Mouse (Mus musculus) liver, embryonic 11.5 days (tissue): ENCODE data around the gene Gm136. TPM values are rescaled to one million over a fixed set of nuclear protein-coding genes. Genes with fewer than 3 reads are reported as not detected.
"Not testable (repeated sequence)": the region's sequence is repeated elsewhere in the genome, so short reads cannot be mapped to it uniquely, and the experiment has no call there.

ENCODE experiments used
- ATAC-seq: fragments of 200-750 bp; cut with Nextera tagmentation; replicated peaks from 2 replicates; pipeline ENCODE4 v1.8.0; 2017; ENCODE audit warnings: moderate number of reproducible peaks, mild to moderate bottlenecking, moderate TSS enrichment, moderate library complexity; ENCODE audit not compliant: low FRiP score
- DNase-seq: peaks from one replicate; pipeline ENCODE4 v3.0.0-alpha.2; 2017; ENCODE audit warnings: low spot score
- H3K27ac ChIP-seq: fragments of 300-500 bp; sonication (generic); 2 replicates; pipeline ENCODE4 v1.5.1; 2014; ENCODE audit warnings: mild to moderate bottlenecking, low read depth, low read length, control low read depth
- H3K27me3 ChIP-seq: fragments of 300-500 bp; sonication (generic); replicated peaks from 2 replicates; pipeline ENCODE4 v1.6.1; 2014; ENCODE audit warnings: low read length, mixed read lengths; ENCODE audit not compliant: control insufficient read depth, insufficient read depth
- H3K36me3 ChIP-seq: fragments of 300-500 bp; sonication (generic); 2 replicates; pipeline ENCODE4 v1.6.1; 2014; ENCODE audit warnings: mild to moderate bottlenecking, low read length, moderate library complexity, mixed read lengths; ENCODE audit not compliant: control insufficient read depth, insufficient read depth
- H3K4me1 ChIP-seq: fragments of 300-500 bp; sonication (generic); replicated peaks from 2 replicates; pipeline ENCODE4 v1.6.1; 2014; ENCODE audit warnings: low read length, mixed read lengths; ENCODE audit not compliant: control insufficient read depth, insufficient read depth
- H3K4me2 ChIP-seq: fragments of 300-500 bp; sonication (generic); 2 replicates; pipeline ENCODE4 v1.6.1; 2014; ENCODE audit warnings: mild to moderate bottlenecking, control low read depth, moderate library complexity
- H3K4me3 ChIP-seq: fragments of 300-500 bp; sonication (generic); 2 replicates; pipeline ENCODE4 v1.5.1; 2014; ENCODE audit warnings: low read depth, low read length, control low read depth
- H3K9ac ChIP-seq: fragments of 300-500 bp; sonication (generic); 2 replicates; pipeline ENCODE4 v1.6.1; 2014; ENCODE audit warnings: low read depth, low read length, control low read depth
- H3K9me3 ChIP-seq: fragments of 300-500 bp; sonication (generic); 2 replicates; pipeline ENCODE4 v1.6.1; 2016; ENCODE audit warnings: low read length, inconsistent platforms, mixed read lengths; ENCODE audit not compliant: control insufficient read depth
- WGBS: fragments of 180-500 bp; shearing (Covaris S2); extraction: QIAGEN DNeasy Blood & Tissue Kit; methylation state at CpG from one replicate; pipeline ENCODE4 v1.1.7; 2014; 5-methylcytosine and 5-hydroxymethylcytosine counted together
- polyA plus RNA-seq: library from polyadenylated mRNA; unstranded; fragments of >200 nt; fragmentation: Nextera tagmentation; extraction: Ambion mirVana; gene quantifications from 2 replicates; pipeline ENCODE4 v1.2.1, GENCODE M21; 2014

The Gm136 gene
- polyA plus RNA-seq, 1 experiment from 2014 or later = not detected

DNA sequence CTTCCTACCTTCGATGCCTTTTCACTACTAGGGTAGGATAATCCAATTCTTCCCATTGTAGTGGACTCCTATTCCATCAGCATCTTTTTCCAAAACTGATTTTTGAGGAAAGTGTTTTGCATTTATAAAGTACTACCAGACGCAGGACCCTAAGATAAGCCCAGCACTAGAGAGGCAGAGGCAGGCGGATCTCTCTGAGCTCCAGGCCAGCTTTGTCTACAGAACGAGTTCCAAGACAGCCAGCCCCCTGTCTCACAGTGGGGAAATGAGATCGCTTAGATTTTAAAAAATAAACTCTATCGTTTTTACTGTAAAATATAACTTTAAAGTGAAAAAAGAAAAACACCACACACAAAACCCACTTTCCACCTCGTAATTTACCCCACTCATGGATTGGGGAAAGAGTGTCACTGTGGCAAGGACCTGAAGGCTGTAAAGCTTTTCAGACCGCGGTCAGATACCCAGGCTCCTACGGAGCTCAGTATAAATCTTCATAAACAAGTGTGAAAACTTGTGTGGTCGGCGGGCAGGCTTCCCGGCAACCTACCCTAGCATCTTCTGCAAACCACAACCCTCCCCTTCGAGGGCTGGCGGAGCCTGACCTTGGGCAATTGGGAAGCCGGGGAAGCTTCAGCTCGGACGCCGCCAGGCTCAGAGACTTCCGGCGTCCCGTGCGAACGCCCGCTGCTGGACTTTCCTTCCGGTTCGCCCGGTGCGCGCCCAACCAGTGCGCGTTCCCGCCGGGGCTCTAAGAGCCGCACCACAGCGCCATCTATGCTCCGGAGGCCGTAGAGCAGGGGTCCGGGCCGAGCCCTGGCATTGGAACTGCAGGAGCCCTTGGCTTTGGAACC is 21.8 kb upstream of the Gm136 start, which contains the start of gene Smim8:
Smim8 (minus strand) TSS at position 747 of the 851 bp plus-strand sequence.
- Histone ChIP-seq H3K4me3 (peak within 1 kb of the TSS; percentile 69), H3K9ac (peak within 1 kb of the TSS; percentile 73), H3K4me2 (peak within 1 kb of the TSS; percentile 63), H3K27ac (peak within 1 kb of the TSS; percentile 72), H3K9me3 (no peaks in the 10 kb centered on the region), H3K4me1 (peaks cover 5% of the 10 kb centered on the region), H3K36me3 (no peaks in the 10 kb centered on the region), H3K27me3 (no peaks in the 10 kb centered on the region)
- 5% methylated on average over 40 of the region's 40 CpGs for WGBS
- DNase-seq (peak; percentile 94), ATAC-seq (peak; percentile 92)

DNA sequence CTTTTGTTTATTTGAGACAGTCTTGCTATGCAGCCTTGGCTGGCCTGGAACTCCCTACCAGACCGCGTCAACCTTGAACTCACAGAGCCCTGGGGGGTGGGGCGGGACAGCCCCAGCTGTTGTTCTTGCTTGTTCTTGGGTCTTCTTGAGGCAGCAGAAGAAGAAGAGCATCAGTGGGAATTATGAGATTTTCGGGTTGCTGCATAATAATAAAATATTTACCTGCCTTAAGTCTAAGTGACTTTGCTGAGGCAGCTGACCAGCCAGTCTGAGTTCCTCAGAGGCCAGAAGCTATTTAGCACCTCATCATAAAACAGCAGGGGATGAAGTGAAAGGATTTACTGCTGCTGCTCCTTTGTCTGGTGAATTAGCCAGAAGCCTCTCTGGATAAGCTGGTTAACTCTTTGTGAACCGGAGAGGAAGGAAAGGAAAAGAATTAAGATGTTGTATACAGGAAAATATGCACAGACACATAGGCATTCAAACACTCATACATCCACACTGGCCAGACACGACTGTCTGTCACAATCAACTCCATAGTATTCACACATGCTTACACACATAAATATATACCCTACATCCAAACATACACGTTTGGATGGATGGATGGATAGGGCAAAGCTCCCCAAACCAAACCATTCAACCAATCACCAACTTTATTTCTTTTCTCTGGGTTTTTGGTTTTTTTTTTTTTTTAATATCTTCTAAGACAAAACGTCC is 15.7 kb upstream of the Gm136 start:
- H3K4me1 ChIP-seq = peaks cover 3% of the 10 kb centered on the region
- no peaks in the 10 kb centered on the region for H3K36me3 ChIP-seq
- no peak for DNase-seq
- 33% methylated on average over 8 of the region's 8 CpGs for WGBS
- no peaks in the 10 kb centered on the region for H3K27me3 ChIP-seq
- H3K27ac ChIP-seq = no peak overlapping the region
- no peak overlapping the region for H3K4me2 ChIP-seq
- no peaks in the 10 kb centered on the region for H3K9me3 ChIP-seq
- no peak overlapping the region for H3K4me3 ChIP-seq
- H3K9ac ChIP-seq = no peak overlapping the region
- no peak for ATAC-seq

DNA sequence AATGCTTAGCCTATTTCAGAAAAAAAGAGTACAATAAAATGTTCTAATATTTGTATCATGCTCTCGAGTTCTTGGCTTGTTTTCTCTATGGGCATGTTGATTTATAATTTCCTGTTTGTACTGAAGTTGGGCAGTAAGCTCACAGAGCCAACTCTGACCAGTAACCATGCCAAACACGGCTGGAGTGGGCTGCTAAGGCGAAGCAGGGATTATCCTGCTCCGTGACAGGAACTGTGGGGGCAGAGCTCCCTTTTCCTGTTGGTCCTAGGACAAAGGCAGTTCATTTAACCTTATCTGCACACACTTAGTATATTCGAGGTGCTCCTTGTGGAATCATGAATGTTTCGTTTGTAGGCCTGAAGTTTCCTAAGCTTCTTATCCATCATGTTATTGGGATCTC is 6.8 kb downstream of the Gm136 start:
- ATAC-seq = no peak
- Histone ChIP-seq H3K4me2 (no peak overlapping the region), H3K27ac (no peak overlapping the region), H3K36me3 (no peaks in the 10 kb centered on the region), H3K4me1 (no peaks in the 10 kb centered on the region), H3K9ac (no peak overlapping the region), H3K27me3 (no peaks in the 10 kb centered on the region), H3K4me3 (no peak overlapping the region), H3K9me3 (no peaks in the 10 kb centered on the region)
- 52% methylated on average over 6 of the region's 6 CpGs for WGBS
- no peak for DNase-seq

DNA sequence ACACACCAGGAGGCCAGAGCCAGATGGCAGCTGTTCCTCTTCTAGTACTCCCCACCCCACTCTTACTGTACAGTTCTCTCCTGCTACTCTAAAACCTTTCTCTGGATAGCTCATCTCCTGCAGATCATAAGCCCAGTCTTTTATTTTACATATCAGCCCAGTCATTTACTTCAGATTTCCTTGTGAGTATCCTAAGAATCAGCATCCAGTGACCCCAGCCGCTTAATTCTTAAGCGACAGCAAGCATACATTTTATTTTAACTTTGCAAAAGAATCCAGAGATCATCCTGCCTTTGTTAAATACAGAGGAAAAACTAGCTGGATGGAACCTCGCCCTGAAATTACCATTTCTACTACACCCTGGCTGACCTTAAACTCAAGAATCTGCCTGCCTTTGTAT is 21.6 kb downstream of the Gm136 start:
- H3K9ac ChIP-seq = no peak overlapping the region
- 69% methylated on average over 3 of the region's 3 CpGs for WGBS
- DNase-seq (no peak), ATAC-seq (no peak)
- no peak overlapping the region for H3K27ac ChIP-seq
- no peaks in the 10 kb centered on the region for H3K4me1 ChIP-seq
- no peak overlapping the region for H3K4me2 ChIP-seq
- H3K27me3 ChIP-seq = no peaks in the 10 kb centered on the region
- no peak overlapping the region for H3K4me3 ChIP-seq
- no peaks in the 10 kb centered on the region for H3K9me3 ChIP-seq
- H3K36me3 ChIP-seq = no peaks in the 10 kb centered on the region

DNA sequence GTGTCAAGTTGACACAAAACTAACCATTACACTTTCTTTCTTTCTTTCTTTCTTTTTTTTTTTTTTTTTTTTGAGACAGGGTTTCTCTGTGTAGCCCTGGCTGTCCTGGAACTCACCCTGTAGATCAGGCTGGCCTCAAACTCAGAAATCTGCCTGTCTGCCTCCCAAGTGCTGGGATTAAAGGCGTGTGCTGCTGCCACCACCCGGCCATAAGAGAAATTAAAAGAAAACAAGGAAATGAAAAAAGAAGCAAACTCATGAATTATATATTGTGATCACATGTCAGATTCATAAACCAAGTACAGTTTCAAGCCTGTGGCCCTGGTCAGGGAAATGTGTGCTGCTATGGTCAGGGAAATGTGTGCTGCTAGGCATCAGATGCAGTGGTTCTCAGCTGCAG is 22.6 kb downstream of the Gm136 start:
- WGBS = 21% methylated on average over 2 of the region's 2 CpGs

DNA sequence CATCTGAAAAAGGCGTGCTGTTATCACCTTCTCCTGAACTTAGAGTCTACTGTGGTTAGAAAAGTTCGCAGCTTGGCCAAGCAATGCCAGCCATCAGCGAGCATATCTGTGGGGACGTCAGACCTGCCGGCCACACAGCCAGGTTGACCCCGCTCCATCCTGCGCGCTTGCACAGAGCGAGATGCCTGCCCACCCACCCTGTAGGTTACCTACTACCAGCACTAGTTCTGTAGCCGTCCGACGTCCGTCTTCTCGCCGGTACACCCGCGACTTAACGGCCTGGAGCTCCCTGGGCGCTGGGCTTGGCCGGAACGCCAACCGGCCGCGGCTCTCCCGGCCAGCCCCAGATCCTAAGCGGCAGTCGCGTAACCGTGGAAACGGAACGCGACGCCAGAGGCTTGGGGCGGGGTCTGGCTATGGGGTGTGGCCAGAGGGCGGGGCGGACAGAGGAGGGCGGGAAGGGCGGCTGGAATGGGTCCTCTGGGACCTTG is 26.2 kb downstream of the Gm136 start, which contains the start of gene Cfap206:
Cfap206 (minus strand) TSS at position 356 of the 491 bp plus-strand sequence.
- DNase-seq = peak; percentile 79
- no peaks in the 10 kb centered on the region for H3K4me1 ChIP-seq
- WGBS = under 1% methylated on average over 38 of the region's 38 CpGs
- H3K9me3 ChIP-seq = no peaks in the 10 kb centered on the region
- H3K27ac ChIP-seq = no peak within 1 kb of the TSS
- H3K4me2 ChIP-seq = peak within 1 kb of the TSS; percentile 82
- H3K36me3 ChIP-seq = no peaks in the 10 kb centered on the region
- H3K9ac ChIP-seq = no peak within 1 kb of the TSS
- peak; percentile 96 for ATAC-seq
- no peaks in the 10 kb centered on the region for H3K27me3 ChIP-seq
- H3K4me3 ChIP-seq = peak within 1 kb of the TSS; percentile 51

More for the DNA sequence above, 22.6 kb downstream of the Gm136 start:
- not testable (repeated sequence) for H3K9me3 ChIP-seq, H3K27me3 ChIP-seq, H3K4me2 ChIP-seq, H3K27ac ChIP-seq, H3K9ac ChIP-seq, H3K36me3 ChIP-seq, H3K4me1 ChIP-seq, H3K4me3 ChIP-seq, DNase-seq, ATAC-seq

DNA sequence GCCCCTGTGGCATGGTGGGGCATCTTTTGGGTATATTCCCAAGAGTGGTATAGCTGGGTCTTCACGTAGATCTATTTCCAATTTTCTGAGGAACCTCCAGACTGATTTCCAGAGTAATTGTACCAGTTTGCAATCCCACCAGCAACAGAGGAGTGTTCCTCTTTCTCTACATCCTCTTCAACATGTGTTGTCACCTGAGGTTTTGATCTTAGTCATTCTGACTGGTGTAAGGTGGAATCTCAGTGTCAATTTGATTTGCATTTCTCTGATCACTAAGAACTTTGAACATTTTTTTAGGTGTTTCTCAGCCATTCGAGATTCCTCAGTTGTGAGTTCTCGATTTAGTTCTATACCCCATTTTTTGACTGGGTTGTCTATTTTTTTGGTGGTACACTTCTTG is 30.4 kb downstream of the Gm136 start:
- not testable (repeated sequence) for H3K4me3 ChIP-seq, H3K27me3 ChIP-seq, H3K9ac ChIP-seq, DNase-seq, H3K9me3 ChIP-seq, H3K4me2 ChIP-seq, ATAC-seq, H3K4me1 ChIP-seq, H3K36me3 ChIP-seq, H3K27ac ChIP-seq
- WGBS = 83% methylated on average over 3 of the region's 3 CpGs

DNA sequence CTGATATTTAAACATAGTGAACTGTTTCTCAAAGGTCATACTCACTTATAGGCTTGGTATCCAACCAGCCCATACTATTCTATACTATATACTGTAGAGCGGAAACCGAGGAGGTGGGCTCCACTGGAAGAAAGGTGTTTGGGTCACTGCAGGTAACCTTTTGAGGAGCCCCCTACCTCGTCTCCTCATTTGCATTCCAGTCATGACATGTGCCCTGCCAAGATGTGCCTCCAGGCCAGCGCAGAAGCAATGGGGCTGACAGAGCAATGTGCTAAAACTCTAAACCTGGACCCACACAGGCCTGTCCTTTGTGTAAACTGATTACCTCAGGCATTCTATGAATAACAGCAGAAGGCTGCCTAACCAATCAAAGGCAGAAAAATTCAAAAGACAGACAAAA is 31.8 kb downstream of the Gm136 start:
- WGBS = 65% methylated on average over 4 of the region's 4 CpGs
- no peaks in the 10 kb centered on the region for H3K4me1 ChIP-seq
- H3K27ac ChIP-seq = no peak overlapping the region
- no peak overlapping the region for H3K4me3 ChIP-seq
- H3K27me3 ChIP-seq = no peaks in the 10 kb centered on the region
- ATAC-seq = no peak
- peaks cover 6% of the 10 kb centered on the region; the same call in 1 of the 2 replicates for H3K9me3 ChIP-seq
- no peaks in the 10 kb centered on the region for H3K36me3 ChIP-seq
- H3K9ac ChIP-seq = no peak overlapping the region
- no peak overlapping the region for H3K4me2 ChIP-seq
- DNase-seq = no peak
